Comparison of ENCODE assay signal across 17 mouse cellular contexts in the genomic region with DNA sequence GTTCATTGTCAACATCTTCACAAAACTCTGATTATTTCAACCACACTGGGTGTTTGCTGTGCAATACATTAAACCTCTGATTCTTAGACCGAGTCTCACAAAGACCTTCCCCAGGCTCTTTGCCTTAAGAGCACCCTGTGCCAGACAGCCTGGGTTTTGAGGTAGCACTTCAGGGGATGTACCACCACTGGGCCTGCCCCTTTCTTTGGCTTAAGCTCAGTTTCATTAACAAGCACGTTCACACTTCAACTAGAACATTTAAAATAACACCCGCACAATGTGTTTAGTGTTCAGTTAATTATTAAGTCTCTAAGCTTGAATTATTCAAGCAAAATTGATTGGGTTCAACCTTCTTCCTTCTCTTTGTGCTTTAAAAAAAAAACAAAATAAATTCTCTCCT. TPM values are rescaled to one million over a fixed set of nuclear protein-coding genes. Genes with fewer than 3 reads are reported as not detected.
DNase-seq lines count a peak whose midpoint lies in the region; TF ChIP-seq lines count a peak whose summit lies in the region.
"Had no signal": no experiment of that assay in that cellular context is flagged by ENCODE, and none has a peak within 500 bp of the region (broad histone marks: within the 10 kb centered on the region; RNA-seq: fewer than 3 reads in every experiment).

No protein-coding gene starts in this region.

- DNase-seq in layer of hippocampus, adult 2 months (ENCODE audit: low spot score in 2 of 2), result no peak
- DNase-seq in layer of hippocampus, adult 8-10 months (ENCODE audit: low spot score in 2 of 2), result no peak
- peak; percentile 60 for DNase-seq in kidney, adult 9 months
- DNase-seq in kidney, postnatal 14 days, result peak; percentile 49
- DNase-seq in spleen, postnatal 4 days (ENCODE audit: low spot score in 2 of 2), result no peak
- no peak for DNase-seq in lung, postnatal 4 days
- DNase-seq in thymus, adult 18-20 months, result no peak
- DNase-seq: adrenal gland, postnatal 10 days; cerebellum, adult 11-12 months; cerebellum, adult 9-10 months; cerebellum, postnatal 25 days; forebrain, postnatal 0 days; gastrocnemius, postnatal 25 days had no signal

- peak overlapping the region; percentile 99 for H3K27ac ChIP-seq in layer of hippocampus, adult 2 months
- H3K27ac ChIP-seq: embryonic facial prominence, embryonic 12.5 days; hindbrain, embryonic 15.5 days had no signal

- H3K4me3 ChIP-seq in layer of hippocampus, adult 2 months, result no peak overlapping the region
- H3K4me3 ChIP-seq: embryonic facial prominence, embryonic 12.5 days; gastrocnemius, adult 2 months; heart, embryonic 12.5 days; hindbrain, embryonic 15.5 days had no signal

- no peak for TF ChIP-seq CTCF in layer of hippocampus, adult 2 months (conservative IDR thresholded peaks at IDR 0.05)

RNA-seq across cellular contexts. Expression of gene Cdc42bpa, which starts 2.8 kb away (rescaled TPM):
- total RNA-seq in layer of hippocampus, adult 2 months (2021), result 100 to 1,000 TPM; 229 to 247 TPM
- total RNA-seq in layer of hippocampus, adult 8-10 months (2022), result 100 to 1,000 TPM; 204 to 259 (median 236) TPM

Comparison
In these comparisons a context has a peak if more than half of its experiments do, and no peak if none do; other contexts are left out.
1. DNase-seq: peak in kidney, adult 9 months (single experiment) and kidney, postnatal 14 days (single experiment); none in layer of hippocampus, adult 2 months (0 of 2), layer of hippocampus, adult 8-10 months (0 of 2), spleen, postnatal 4 days (0 of 2), lung, postnatal 4 days (0 of 2) and thymus, adult 18-20 months (0 of 2).